Mouse (Mus musculus) cerebellum, adult 9-10 months (tissue): Measurements from ENCODE around the gene Plekha3.
A peak's percentile ranks its signal among the peaks of the same experiment; 100 is the strongest.

Experiments
- DNase-seq: peaks from one replicate; pipeline ENCODE4 v3.0.0; 2022

Plekha3 gene

DNA sequence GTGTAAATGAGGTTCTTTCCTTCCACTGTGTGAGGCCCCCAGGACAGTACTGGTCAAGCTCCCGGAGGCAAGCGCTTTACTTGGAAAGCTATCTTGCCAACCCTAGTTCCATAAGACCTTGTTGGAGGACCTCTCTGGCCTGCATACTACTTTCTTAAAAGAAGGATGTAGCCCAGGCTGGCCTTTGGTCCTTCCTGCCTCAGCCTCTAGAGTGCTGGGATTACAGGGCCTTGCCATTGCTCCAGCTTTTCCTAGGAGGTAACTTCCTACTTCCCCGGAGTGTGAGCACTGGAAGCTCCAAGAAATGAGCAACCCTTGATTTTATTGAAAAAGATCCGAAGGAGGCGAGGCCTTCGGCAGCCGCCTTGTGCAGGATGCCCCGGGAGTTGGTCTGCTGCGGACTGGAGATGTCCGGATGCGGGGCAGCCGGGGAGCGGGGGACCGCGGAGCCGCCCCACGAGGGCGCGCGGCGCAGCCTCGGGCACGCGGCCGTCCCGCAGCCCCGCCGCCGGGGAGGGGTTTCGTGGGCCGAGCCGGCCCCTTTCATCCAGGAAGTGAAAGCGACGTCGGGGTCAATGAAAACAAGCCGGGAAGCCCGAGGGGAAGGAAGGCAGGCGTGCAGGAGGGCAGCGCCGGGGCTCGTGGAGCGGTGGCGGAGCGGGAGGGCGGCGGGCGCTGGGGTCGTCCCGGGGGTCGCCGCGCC is at the start of gene Plekha3:
TSS of gene Plekha3 (plus strand) at position 557 of the 703 bp plus-strand sequence.
- peak; percentile 80 for DNase-seq

DNA sequence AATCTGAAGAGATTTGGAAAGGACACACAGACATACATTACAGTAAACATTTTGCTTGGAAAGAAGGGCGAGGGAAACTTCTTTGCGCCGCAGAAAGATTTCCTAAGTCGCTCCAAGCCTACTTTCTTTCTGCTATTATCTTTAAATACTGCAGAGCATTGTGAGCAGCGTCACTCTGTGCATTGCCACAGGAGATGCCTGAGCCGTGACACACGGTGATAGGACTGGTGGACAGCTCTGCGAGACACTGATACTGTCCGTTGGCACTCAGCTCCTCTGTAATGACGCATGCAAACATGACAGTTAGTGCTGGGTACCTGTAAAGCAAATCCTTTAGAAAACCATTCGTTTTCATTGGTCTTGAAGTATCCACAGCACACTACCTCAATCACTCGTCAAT is 44.8 kb upstream of the Plekha3 start:
- DNase-seq = no peak

DNA sequence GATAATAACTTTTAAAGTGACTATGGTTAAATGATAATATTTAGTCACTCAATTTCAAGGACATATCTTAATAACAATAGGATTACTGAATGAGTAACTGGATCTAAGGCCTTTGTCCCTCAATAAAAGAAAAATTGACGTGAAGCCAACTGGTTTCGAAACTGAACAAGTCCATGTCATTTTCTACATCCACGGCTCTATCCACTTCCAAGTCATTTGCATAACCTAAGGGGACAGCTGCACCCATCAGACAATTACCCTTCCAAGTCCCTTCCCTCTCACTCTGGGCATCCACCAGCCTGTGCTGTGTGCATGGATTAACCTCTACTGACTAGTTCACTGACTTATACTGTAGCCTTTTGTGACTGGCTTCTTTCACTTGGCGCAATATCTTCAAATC is 43.5 kb upstream of the Plekha3 start:
- DNase-seq = no peak

DNA sequence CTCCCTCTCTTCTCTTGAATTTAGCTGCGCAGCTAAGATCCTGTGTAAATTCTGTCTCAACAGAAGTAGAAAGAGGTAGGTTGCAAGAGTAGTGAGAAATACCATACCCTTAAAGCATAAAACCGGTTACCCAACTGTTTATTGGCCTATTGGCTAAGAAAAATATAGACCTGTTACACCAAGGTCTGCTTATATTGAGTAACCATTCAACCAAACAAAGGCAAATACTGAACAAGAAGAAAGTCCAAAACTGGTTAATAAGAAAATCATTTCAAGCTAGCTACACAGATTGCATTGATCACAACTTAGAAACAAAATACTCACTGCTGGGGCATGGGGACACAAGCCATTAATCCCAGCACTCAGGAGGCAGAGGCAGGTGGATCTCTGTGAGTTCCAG is 35.4 kb upstream of the Plekha3 start:
- DNase-seq = no peak

DNA sequence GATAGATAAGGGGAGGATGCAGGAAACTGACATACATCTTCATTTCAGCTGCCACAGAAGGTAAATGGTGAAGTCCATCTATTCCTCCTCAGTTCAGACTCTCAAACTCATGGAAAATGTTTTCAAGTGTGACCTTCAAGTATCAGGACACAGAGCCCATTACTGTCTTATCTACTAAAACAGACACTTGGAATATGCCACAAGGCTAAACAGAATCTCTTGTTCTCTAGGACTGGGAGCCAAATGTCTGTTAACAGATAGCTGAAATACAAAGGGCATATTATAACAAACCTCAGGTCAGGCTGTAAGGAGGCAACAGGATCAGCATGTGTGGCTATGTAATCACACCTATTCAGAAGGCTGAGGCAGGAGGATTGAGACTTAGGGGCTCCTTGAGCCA is 31.3 kb upstream of the Plekha3 start:
- no peak for DNase-seq

DNA sequence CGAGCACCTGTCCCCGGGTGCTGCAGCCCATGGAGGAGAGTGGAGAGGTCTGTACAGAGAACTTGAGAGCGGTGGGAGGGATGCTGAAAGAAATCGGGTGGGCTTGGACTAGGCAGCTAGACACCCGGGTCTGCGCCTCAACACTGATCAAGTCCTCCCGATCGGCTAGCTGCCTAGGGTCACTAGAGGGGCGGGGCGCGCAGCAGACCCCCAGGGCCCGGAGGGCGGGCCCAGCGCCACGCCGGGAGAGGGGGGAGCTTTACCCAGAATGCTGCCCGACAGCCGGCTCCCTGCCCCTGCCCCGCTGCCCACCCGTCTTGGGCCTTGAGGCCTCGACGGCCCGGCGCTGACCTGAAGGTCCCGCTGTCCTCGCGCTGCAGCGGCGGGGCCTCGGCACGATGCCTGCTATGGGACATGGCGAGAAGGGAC is 27.6 kb upstream of the Plekha3 start:
- no peak for DNase-seq

DNA sequence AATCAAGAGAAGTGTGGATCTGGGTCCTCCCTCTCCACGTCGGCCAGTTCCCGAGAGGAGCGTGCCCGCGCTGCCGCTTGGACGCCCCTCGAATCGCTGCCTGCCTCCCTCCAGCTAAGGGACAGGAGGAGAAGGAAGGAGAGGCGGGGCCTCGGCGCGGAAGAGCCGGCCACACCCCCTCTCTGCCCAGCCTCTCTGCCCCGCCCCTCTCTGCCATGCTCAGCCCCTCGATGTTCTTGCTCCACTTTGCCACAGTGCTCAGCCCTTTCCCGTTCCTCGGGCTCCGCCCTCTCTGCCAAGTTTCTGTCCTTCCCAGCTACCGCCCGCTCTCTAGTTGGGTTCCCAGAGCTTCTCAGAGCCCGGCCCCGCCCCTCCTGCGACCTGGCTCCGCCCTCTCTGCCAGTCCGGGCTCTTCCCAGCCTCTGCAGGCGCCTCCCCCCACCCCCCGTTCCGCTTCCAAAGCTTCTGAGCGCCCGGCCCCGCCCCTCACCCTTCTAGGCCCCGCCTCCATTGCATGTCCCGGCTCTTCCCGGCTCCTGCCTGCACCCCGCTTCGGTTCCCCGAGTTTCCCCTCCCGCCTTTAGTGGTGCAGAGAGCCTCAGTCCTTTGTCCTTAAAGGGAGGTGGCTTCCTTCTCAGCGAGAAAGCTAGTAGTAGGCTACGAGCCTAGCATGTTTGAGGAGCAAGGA is 27.1 kb upstream of the Plekha3 start, which contains the start of the genes Prkra and Pjvk:
TSS of gene Prkra (minus strand) at position 133 of the 688 bp plus-strand sequence.
TSS of gene Pjvk (plus strand) at position 594 of the 688 bp plus-strand sequence.
- peak; percentile 98 for DNase-seq

DNA sequence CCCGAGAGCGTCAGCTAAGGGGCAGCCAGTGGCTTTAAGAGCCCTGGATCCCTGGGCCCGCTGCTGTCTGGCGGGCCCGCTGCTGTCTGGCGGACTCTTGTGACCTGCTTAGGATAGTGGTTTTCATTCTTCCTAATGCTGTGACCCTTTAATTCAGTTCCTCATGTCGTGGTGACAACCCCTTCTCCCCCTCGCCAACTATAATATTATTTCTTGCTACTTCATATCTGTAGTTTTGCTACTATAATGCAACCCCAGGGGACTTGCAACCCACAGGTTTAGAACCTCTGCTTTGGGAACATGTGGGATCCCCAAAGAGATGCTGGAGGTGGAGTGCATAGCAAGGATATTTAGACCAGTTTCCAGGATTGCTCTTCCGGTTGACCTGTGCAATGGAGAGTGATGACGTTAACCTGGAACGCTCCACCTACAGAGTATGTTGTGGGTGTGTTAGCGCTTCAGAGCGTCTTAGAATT is 26.4 kb upstream of the Plekha3 start:
- DNase-seq = peak; percentile 62

DNA sequence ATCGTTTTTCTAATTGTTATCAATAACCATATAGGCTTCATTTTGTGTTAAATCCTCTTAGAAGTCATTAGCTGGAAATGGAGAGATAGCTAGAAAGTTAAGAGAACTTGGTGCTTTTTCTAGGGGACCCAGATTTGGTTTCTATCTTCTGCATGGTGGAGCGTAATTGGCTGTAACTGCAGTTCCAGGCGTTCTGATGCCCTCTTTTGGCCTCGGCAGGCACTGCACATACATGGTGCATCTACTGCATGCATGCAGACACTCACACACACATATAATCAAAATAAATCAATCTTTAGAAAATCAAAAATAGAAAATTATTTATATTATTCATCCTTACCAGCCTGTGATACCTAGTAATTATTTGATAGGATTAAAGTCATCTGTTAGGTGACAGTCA is 22.0 kb upstream of the Plekha3 start:
- DNase-seq = no peak

DNA sequence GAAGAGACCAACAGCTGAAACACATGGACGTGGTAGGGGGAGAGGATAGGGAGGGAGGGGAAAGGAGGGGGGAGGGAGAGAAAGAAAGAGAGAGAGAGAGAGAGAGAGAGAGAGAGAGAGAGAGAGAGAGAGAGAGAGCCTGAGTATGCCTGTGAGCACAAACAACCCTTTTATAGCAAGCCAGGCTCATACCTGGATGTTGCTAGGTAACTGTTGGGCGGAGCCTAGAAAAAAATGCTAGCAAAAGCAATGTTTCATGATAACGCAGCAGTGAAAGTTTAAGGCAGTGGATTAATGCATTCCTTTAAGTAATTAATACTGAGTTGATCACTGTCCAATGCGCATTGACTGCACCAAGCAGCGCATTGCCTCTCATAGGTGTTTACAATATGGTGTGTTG is 20.4 kb upstream of the Plekha3 start:
- no peak for DNase-seq

DNA sequence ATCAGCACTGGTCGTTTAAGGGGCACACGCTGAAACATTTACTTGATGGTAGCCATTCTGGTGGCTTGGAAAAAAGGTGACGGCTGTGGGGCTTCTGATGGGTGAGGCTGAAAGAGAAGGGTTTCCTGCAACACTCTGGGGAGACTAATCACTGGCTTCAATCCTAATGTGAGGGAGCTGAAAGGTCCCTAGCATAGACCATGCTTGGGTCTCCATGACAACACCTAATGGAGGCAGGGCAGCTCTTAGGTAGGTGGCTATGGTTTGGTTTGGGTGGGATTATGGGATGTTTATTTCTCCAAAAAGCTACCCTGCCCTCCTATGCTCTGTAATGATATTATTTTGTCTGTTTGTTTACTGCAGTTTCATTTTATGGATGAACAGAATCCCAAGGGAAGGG is 19.6 kb upstream of the Plekha3 start:
- no peak for DNase-seq

DNA sequence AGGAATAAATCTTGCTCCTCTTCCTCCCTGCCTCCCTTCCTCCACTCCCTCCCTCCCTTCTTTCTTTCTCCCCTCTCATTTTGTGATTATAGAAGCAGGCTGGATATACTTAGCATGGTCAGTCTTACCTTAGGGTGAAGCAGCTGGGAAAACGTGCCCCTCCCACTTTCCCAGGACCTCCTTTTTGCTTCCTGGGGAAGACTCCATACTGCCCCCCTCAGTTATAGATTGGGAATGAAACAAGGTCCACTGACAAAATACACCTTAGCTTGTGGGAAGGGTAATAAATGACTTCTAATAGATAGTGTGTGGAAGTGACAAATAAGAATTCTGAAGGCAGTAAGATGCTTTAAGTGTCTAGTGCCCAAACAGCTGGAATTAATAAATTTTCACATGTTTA is 19.1 kb upstream of the Plekha3 start:
- no peak for DNase-seq

DNA sequence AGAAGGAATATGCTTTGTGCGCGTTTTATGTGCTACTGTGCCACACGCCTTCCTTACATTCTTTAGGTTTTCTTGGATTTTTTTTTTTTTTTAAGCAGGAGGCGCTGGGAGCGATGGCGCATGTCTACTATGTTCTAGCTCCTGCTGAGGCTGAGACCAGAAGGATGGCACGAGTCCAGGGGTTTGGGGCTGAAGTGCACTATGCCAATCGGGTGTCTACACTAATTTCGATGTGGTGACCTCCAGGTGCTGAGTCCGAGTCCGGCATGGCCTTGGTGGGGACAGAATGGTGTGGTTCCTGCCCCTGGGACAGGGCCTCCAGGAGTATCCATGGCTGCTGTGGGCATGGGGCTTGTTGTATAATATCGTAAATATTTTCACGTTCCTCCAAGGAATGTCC is 16.5 kb upstream of the Plekha3 start:
- DNase-seq = no peak

DNA sequence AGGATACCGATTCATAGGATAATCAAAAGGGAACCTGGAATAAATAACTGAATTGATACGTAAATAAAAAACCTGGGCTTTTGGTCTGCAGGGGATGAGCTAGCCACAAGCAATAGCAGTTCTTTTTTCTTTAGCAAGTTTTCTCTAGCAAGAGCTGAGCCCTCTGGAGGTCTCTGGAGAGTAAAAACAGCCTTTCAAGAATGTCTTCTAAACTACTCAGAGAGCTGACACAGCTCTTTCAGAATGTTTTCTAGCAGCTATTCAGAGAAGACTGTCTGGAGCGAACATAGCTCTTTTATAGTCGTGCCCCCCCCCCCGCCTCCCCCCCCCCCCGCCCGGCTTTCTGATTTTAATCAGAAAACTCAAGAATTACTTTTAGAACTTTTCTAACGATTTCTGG is 15.7 kb upstream of the Plekha3 start:
- DNase-seq = no peak

DNA sequence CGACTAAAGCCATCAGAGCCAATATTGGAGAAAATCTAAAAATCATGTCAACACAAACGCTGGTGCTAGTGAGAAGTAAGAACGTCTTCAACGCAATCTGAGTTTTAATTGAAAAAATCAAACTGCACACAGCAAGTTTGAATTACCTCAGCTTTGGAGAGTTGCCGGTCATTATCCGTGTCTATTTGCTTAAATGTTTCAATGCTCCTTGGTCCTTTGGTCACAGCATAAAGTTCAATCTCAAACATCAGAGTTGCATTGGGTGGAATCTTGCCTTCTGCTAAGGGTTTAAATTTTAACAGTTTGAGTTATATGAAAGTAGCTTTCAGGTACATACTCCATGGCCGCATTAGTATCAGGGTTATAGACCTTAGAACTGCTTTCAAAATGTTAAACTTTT is 9.6 kb upstream of the Plekha3 start:
- no peak for DNase-seq

DNA sequence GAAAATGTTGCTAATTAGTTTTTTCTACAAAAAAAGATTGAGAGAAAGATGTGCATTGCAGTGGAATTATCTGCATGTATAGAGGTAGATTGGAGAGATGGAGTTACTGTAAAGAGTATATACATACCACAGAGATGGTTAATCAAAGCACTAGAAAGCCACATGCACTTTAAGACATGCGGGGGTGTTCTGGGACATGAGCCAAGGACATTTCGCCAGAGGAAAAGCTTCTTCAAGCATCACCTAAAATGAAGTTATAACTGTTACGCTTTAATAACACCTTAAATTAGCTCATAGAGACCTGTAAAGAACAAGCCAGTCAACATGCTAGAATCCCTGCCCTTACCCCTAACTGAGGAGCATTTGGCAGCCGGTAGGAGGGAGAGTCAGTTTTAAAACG is 7.9 kb upstream of the Plekha3 start:
- no peak for DNase-seq

DNA sequence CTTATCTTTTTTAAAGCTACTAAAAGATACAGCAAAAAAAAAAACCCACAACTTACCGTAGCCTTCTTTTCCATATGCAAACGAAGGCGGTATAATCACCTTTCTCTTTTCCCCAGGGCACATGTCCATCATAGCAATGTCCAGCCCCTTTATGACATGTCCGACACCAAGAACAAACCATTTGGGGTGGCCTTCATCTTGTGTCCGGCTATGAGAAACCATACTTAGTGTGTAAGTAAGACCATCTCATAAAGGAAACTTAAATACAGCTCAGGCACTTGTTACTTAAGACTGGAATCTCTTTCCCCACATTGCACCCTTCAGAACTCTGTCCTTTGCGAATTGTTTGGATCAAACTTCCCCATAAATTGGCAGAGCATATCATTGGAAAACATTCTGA is 3.4 kb upstream of the Plekha3 start:
- peak; percentile 21 for DNase-seq

DNA sequence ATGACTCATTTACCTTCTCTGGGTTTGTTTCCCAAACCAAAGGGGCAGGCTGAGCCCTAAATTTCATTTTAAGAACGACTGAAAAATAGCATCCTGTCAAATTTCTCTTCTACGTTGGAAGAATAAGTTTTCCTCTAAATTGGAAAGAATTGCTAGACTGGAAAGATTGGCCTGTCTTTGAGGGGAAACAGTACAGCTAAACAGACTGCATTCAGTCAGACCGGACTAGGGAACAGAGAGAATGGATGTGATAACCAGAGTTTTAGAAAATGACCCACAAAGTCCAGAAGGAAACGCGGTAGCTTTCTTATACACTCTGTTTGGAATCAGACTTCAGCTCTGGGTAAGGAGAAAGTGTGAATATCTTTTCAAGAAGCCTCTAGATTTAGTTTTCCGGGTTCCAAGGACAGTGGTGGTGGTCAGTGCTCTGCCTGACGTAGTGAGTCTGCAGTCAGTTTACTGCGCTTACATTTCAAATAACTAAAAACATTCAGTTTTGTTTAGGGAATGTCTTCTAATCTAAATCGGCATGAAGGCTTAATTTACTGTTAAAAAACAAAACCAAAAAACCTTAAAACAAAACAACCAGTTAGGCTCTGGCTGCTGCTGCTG is 2.8 kb upstream of the Plekha3 start:
- no peak for DNase-seq

DNA sequence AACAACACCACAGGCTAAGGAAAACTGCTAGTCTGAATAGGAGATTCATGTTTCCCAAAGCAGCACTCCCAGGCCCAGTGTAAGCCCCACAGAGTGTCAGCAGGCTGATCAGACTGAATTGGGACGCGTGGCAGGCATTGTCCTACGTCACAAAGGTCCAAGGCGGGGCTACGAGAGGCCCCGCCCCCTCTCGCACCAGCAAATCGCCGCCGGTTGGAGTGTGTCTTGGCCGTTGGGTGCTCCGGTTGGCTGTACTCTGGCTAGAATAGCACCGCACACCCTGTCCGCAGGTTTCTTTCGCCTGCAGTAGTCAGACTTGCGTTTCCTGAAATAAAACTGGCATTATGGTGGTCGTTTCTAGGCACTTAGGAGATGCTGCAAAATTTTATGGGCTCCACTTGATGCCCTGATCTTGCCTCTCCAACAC is 2.1 kb upstream of the Plekha3 start, which contains the start of gene Fkbp7:
TSS of gene Fkbp7 (minus strand) at position 151 of the 427 bp plus-strand sequence.
- DNase-seq = peak; percentile 95

DNA sequence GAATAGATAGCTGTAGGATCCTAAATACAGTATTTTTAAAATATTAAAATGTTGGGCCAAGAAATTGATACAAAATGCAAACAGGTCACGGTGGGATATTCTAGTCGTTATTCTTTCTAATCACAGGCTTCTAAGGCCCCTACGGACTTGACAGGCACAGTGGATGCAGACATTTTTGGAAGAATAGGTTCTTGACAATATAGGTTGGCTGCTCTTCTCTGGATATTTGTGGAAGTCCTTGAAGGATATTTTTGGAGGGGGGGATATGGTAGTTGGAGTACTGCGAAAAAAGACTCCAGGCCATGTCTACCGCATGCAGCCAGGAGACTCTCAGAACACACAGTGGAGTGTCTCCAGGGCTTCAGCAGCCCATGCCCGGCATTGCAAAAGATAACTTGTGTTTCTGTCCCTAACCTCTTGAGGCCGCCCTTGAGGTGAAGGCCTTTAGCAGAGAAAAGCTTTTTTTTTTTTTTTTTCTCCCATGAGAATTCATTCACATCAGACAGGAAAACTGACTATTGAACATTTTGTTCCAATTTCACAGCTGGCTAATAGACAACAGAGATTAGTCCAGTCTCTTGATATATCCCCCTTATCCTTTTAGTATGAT is 1.5 kb upstream of the Plekha3 start:
- peak; percentile 32 for DNase-seq

DNA sequence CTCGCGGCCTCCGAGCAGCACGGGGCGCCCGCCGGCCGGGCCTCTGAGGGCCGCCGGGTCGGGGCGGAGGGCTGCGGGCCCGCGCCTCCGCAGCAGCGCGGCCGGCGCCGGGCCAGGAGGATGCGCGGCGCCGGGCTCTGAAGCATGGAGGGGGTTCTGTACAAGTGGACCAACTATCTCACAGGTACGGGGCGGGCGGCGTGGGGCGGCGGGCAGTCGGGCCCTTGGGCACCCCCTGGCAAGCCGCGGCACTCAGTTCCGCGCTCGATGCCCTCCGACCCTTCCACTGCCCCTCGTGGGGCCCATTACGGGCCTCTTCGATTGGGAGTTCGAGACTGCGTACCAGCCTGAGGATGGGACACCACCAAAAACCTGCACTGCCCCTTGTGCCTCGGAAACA is 370 bp downstream of the Plekha3 start:
- DNase-seq = peak; percentile 31

DNA sequence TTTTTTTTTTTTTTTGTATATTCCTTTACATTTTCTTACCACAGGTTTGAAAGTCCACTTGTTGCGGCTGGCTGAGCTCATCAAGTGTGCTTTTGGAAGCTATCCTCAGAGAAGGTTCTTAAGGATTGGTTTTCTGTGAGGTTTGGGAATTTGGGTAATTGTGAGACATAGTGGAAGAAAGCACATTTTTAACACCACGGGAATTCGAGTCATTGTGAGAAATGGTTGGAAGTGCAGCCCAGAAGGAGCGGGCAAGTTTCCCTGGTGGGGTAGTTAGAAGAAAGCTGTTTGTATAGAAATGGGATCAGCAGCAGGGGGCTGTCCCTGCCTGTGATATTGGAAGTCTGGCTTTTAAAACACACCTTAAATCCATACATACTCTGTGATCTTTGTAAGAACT is 868 bp downstream of the Plekha3 start:
- peak; percentile 24 for DNase-seq
